Mouse (Mus musculus): ENCODE measurements around the gene Tcf21. TPM values are rescaled to one million over a fixed set of nuclear protein-coding genes. Genes with fewer than 3 reads are reported as not detected.

Gene Tcf21
- polyA plus RNA-seq, 1 experiment: not detected

- H3K9me3 ChIP-seq: peaks cover 19% of the 10 kb centered on the region
- H3K4me3 ChIP-seq (replicated peaks): no peak overlapping the region
- peaks cover 87% of the 10 kb centered on the region for H3K27me3 ChIP-seq (replicated peaks)
- TF ChIP-seq GATA1 (IDR thresholded peaks at IDR 0.05; ENCODE audit: borderline replicate concordance, low read length) (no peak), FLI1 (IDR thresholded peaks at IDR 0.05; ENCODE audit: low read length) (no peak)
- H3K36me3 ChIP-seq (replicated peaks; ENCODE audit: low read length): no peaks in the 10 kb centered on the region
- H3K4me1 ChIP-seq: peaks cover 28% of the 10 kb centered on the region
Measured at GRCm38 (mm10) chr10:22817561-22817960, 2.4 kb downstream of the Tcf21 start.

GRCm38 (mm10) chr10:22816237-22816762, 3.7 kb downstream of the Tcf21 start:
- peaks cover 86% of the 10 kb centered on the region for H3K27me3 ChIP-seq (replicated peaks)

GRCm38 (mm10) chr10:22815461-22816236, 4.3 kb downstream of the Tcf21 start:
- Histone ChIP-seq H3K4me3 (replicated peaks) (no peak overlapping the region), H3K9me3 (peaks cover 23% of the 10 kb centered on the region), H3K36me3 (replicated peaks; ENCODE audit: low read length) (no peaks in the 10 kb centered on the region), H3K27me3 (replicated peaks) (peaks cover 80% of the 10 kb centered on the region), H3K4me1 (peaks cover 28% of the 10 kb centered on the region)
- TF ChIP-seq FLI1 (IDR thresholded peaks at IDR 0.05; ENCODE audit: low read length): no peak

More at GRCm38 (mm10) chr10:22816237-22816762, 3.7 kb downstream of the Tcf21 start:
- TF ChIP-seq FLI1 (IDR thresholded peaks at IDR 0.05; ENCODE audit: low read length) (no peak), GATA1 (IDR thresholded peaks at IDR 0.05; ENCODE audit: borderline replicate concordance, low read length) (no peak)
- Histone ChIP-seq H3K4me1 (peaks cover 28% of the 10 kb centered on the region), H3K36me3 (replicated peaks; ENCODE audit: low read length) (no peaks in the 10 kb centered on the region), H3K4me3 (replicated peaks) (peak overlapping the region; percentile 53), H3K9me3 (peaks cover 23% of the 10 kb centered on the region)

GRCm38 (mm10) chr10:22814771-22815170, 5.2 kb downstream of the Tcf21 start:
- no peak for TF ChIP-seq GATA1 (IDR thresholded peaks at IDR 0.05; ENCODE audit: borderline replicate concordance, low read length)
- TF ChIP-seq FLI1 (IDR thresholded peaks at IDR 0.05; ENCODE audit: low read length): no peak
- peaks cover 26% of the 10 kb centered on the region for H3K4me1 ChIP-seq

GRCm38 (mm10) chr10:22814294-22814693, 5.7 kb downstream of the Tcf21 start:
- H3K27me3 ChIP-seq (replicated peaks): peaks cover 69% of the 10 kb centered on the region
- H3K36me3 ChIP-seq (replicated peaks; ENCODE audit: low read length): no peaks in the 10 kb centered on the region
- no peak overlapping the region for H3K4me3 ChIP-seq (replicated peaks)
- no peak for TF ChIP-seq FLI1 (IDR thresholded peaks at IDR 0.05; ENCODE audit: low read length)
- no peak for TF ChIP-seq GATA1 (IDR thresholded peaks at IDR 0.05; ENCODE audit: borderline replicate concordance, low read length)
- peaks cover 22% of the 10 kb centered on the region for H3K4me1 ChIP-seq
- peaks cover 11% of the 10 kb centered on the region for H3K9me3 ChIP-seq

More at GRCm38 (mm10) chr10:22814771-22815170, 5.2 kb downstream of the Tcf21 start:
- no peaks in the 10 kb centered on the region for H3K36me3 ChIP-seq (replicated peaks; ENCODE audit: low read length)
- H3K4me3 ChIP-seq (replicated peaks): peak overlapping the region; percentile 59
- peaks cover 74% of the 10 kb centered on the region for H3K27me3 ChIP-seq (replicated peaks)
- H3K9me3 ChIP-seq: peaks cover 16% of the 10 kb centered on the region

GRCm38 (mm10) chr10:22813317-22813960, 6.5 kb downstream of the Tcf21 start:
- TF ChIP-seq GATA1 (IDR thresholded peaks at IDR 0.05; ENCODE audit: borderline replicate concordance, low read length) (no peak), FLI1 (IDR thresholded peaks at IDR 0.05; ENCODE audit: low read length) (no peak)
- Histone ChIP-seq H3K36me3 (replicated peaks; ENCODE audit: low read length) (no peaks in the 10 kb centered on the region), H3K9me3 (peaks cover 8% of the 10 kb centered on the region; the same call in 1 of the 2 replicates), H3K4me3 (replicated peaks) (peak overlapping the region; percentile 3), H3K27me3 (replicated peaks) (peaks cover 61% of the 10 kb centered on the region), H3K4me1 (peaks cover 20% of the 10 kb centered on the region)

GRCm38 (mm10) chr10:22811921-22812320, 8.1 kb downstream of the Tcf21 start:
- Histone ChIP-seq H3K36me3 (replicated peaks; ENCODE audit: low read length) (no peaks in the 10 kb centered on the region), H3K9me3 (peaks cover 6% of the 10 kb centered on the region; the same call in 1 of the 2 replicates), H3K4me3 (replicated peaks) (no peak overlapping the region), H3K27me3 (replicated peaks) (peaks cover 50% of the 10 kb centered on the region), H3K4me1 (peaks cover 16% of the 10 kb centered on the region)
- TF ChIP-seq GATA1 (IDR thresholded peaks at IDR 0.05; ENCODE audit: borderline replicate concordance, low read length): no peak
- no peak for TF ChIP-seq FLI1 (IDR thresholded peaks at IDR 0.05; ENCODE audit: low read length)

GRCm38 (mm10) chr10:22782684-22783083, 37.3 kb downstream of the Tcf21 start:
- no peak overlapping the region for H3K4me3 ChIP-seq (replicated peaks)

GRCm38 (mm10) chr10:22781466-22781865, 38.5 kb downstream of the Tcf21 start:
- TF ChIP-seq GATA1 (IDR thresholded peaks at IDR 0.05; ENCODE audit: borderline replicate concordance, low read length): no peak
- TF ChIP-seq FLI1 (IDR thresholded peaks at IDR 0.05; ENCODE audit: low read length): no peak
- Histone ChIP-seq H3K4me3 (replicated peaks) (no peak overlapping the region), H3K36me3 (replicated peaks; ENCODE audit: low read length) (no peaks in the 10 kb centered on the region), H3K9me3 (no peaks in the 10 kb centered on the region), H3K4me1 (no peaks in the 10 kb centered on the region), H3K27me3 (replicated peaks) (peaks cover 2% of the 10 kb centered on the region)

More at GRCm38 (mm10) chr10:22782684-22783083, 37.3 kb downstream of the Tcf21 start:
- Histone ChIP-seq H3K36me3 (replicated peaks; ENCODE audit: low read length) (no peaks in the 10 kb centered on the region), H3K9me3 (no peaks in the 10 kb centered on the region), H3K27me3 (replicated peaks) (peaks cover 2% of the 10 kb centered on the region), H3K4me1 (no peaks in the 10 kb centered on the region)
- no peak for TF ChIP-seq FLI1 (IDR thresholded peaks at IDR 0.05; ENCODE audit: low read length)
- TF ChIP-seq GATA1 (IDR thresholded peaks at IDR 0.05; ENCODE audit: borderline replicate concordance, low read length): no peak

- H3K9me3 ChIP-seq: no peaks in the 10 kb centered on the region
- H3K27me3 ChIP-seq (replicated peaks): peaks cover 2% of the 10 kb centered on the region
- no peaks in the 10 kb centered on the region for H3K36me3 ChIP-seq (replicated peaks; ENCODE audit: low read length)
- no peak overlapping the region for H3K4me3 ChIP-seq (replicated peaks)
- no peaks in the 10 kb centered on the region for H3K4me1 ChIP-seq
- no peak for TF ChIP-seq GATA1 (IDR thresholded peaks at IDR 0.05; ENCODE audit: borderline replicate concordance, low read length)
- no peak for TF ChIP-seq FLI1 (IDR thresholded peaks at IDR 0.05; ENCODE audit: low read length)
Measured at GRCm38 (mm10) chr10:22777939-22778338, 42.0 kb downstream of the Tcf21 start.

Measured in megakaryocyte, embryonic 14.5 days (primary cell).